Mouse (Mus musculus) small intestine, adult 2 months (tissue): ENCODE measurements at regions not wholly inside any gene's neighbourhood (a gene's known extent, or its start where the extent isn't known, plus 50 kb on each side); places are given as distances from the start of the nearest gene placed in this dataset.

Experiments used
- CTCF ChIP-seq: fragments of 200-500 bp; IDR thresholded peaks from 2 replicates; pipeline ENCODE4 v1.5.1; 2012; ENCODE audit warnings: low read depth, mild to moderate bottlenecking, control low read depth, inconsistent platforms, low read length, moderate library complexity, mixed read lengths; ENCODE audit not compliant: insufficient replicate concordance, insufficient read length; ENCODE audit errors: extremely low read depth
- POLR2A ChIP-seq: fragments of 200-500 bp; IDR thresholded peaks from 2 replicates; pipeline ENCODE4 v1.6.1; 2012; ENCODE audit warnings: low read depth, mild to moderate bottlenecking, control low read depth, inconsistent platforms, low read length, moderate library complexity

- TF ChIP-seq POLR2A (no peak), CTCF (no peak)
Observed at GRCm38 (mm10) chr4:54026919-54027318, 201.1 kb downstream of the Tmem38b start.
